Mouse (Mus musculus): ENCODE results near the gene Rbms1. TPM values are rescaled to one million over a fixed set of nuclear protein-coding genes. Genes with fewer than 3 reads are reported as not detected.

The Rbms1 gene
- total RNA-seq (2022): 10 to 100 TPM; 32.4 to 42.9 (median 38.5) TPM

GRCm38 (mm10) chr2:60962671-60963421, at the start of gene Rbms1:
Gene Rbms1, minus strand, starts transcription at chr2:60963192.
- peak; percentile 79 for DNase-seq (ENCODE audit: low spot score)

GRCm38 (mm10) chr2:61012249-61012828, 49.3 kb upstream of the Rbms1 start:
- DNase-seq (ENCODE audit: low spot score): no peak

GRCm38 (mm10) chr2:60986286-60986685, 23.3 kb upstream of the Rbms1 start:
- DNase-seq (ENCODE audit: low spot score): no peak

GRCm38 (mm10) chr2:60978538-60979313, 15.7 kb upstream of the Rbms1 start:
- DNase-seq (ENCODE audit: low spot score): no peak

GRCm38 (mm10) chr2:60972189-60972814, 9.3 kb upstream of the Rbms1 start:
- DNase-seq (ENCODE audit: low spot score): no peak

- DNase-seq (ENCODE audit: low spot score): no peak
Observed at GRCm38 (mm10) chr2:60963616-60964015, 624 bp upstream of the Rbms1 start.

GRCm38 (mm10) chr2:60962001-60962670, 856 bp downstream of the Rbms1 start:
- DNase-seq (ENCODE audit: low spot score): peak; percentile 46

GRCm38 (mm10) chr2:60961281-60961680, 1.7 kb downstream of the Rbms1 start:
- peak; percentile 17 for DNase-seq (ENCODE audit: low spot score)

- DNase-seq (ENCODE audit: low spot score): no peak
Observed at GRCm38 (mm10) chr2:60948241-60948640, 14.8 kb downstream of the Rbms1 start.

GRCm38 (mm10) chr2:60947817-60948216, 15.2 kb downstream of the Rbms1 start:
- no peak for DNase-seq (ENCODE audit: low spot score)

GRCm38 (mm10) chr2:60940454-60940961, 22.5 kb downstream of the Rbms1 start:
- DNase-seq (ENCODE audit: low spot score): no peak

- no peak for DNase-seq (ENCODE audit: low spot score)
Observed at GRCm38 (mm10) chr2:60939957-60940356, 23.0 kb downstream of the Rbms1 start.

- no peak for DNase-seq (ENCODE audit: low spot score)
Observed at GRCm38 (mm10) chr2:60936910-60937309, 26.1 kb downstream of the Rbms1 start.

GRCm38 (mm10) chr2:60928948-60929347, 34.0 kb downstream of the Rbms1 start:
- no peak for DNase-seq (ENCODE audit: low spot score)

- no peak for DNase-seq (ENCODE audit: low spot score)
Observed at GRCm38 (mm10) chr2:60927906-60928775, 34.9 kb downstream of the Rbms1 start.

GRCm38 (mm10) chr2:60925063-60925462, 37.9 kb downstream of the Rbms1 start:
- no peak for DNase-seq (ENCODE audit: low spot score)

GRCm38 (mm10) chr2:60923756-60924544, 39.0 kb downstream of the Rbms1 start:
- DNase-seq (ENCODE audit: low spot score): no peak

GRCm38 (mm10) chr2:60923111-60923510, 39.9 kb downstream of the Rbms1 start:
- DNase-seq (ENCODE audit: low spot score): no peak

- peak; percentile 87 for DNase-seq (ENCODE audit: low spot score)
Observed at GRCm38 (mm10) chr2:60922351-60922750, 40.6 kb downstream of the Rbms1 start.
